Mouse (Mus musculus): ENCODE data around the gene Bpgm.

DNA sequence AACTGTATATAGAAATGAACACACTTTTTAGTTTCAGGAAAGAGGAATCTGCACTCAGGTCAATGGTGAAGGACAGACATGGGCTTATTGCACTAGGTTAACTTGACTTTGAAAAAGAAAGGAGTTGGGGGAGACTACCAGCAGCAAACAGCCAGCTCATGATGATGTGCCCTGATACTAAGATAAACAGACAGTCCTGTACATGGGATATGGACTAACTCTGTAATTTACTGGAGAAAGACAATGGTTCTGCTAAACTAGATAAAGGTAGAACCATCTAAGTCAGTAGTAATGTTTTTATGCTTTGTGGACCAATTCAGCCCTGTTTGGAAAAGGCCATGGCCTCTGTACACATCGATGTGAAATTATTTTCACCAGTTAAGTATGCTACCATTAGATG, 2.7 kb upstream of the Bpgm start:
- no peak for TF ChIP-seq POLR2A (IDR thresholded peaks at IDR 0.05; ENCODE audit: insufficient read depth, low read depth, low read length)
- no peak for TF ChIP-seq CTCF (IDR thresholded peaks at IDR 0.05; ENCODE audit: insufficient read depth, low read depth, low read length)
